Mouse (Mus musculus) inflammation-experienced regulatory T-cells (primary cell): ENCODE measurements around the gene Klhl34. TPM values are rescaled to one million over a fixed set of nuclear protein-coding genes. Genes with fewer than 3 reads are reported as not detected.

Experiments used
- polyA plus RNA-seq, 2 experiments: library from polyadenylated mRNA; unstranded; fragments of 100-300 nt; shearing (Covaris generic); gene quantifications; one replicate each; pipeline ENCODE4 v1.2.1; 2017

Klhl34 gene
- not detected for polyA plus RNA-seq

DNA sequence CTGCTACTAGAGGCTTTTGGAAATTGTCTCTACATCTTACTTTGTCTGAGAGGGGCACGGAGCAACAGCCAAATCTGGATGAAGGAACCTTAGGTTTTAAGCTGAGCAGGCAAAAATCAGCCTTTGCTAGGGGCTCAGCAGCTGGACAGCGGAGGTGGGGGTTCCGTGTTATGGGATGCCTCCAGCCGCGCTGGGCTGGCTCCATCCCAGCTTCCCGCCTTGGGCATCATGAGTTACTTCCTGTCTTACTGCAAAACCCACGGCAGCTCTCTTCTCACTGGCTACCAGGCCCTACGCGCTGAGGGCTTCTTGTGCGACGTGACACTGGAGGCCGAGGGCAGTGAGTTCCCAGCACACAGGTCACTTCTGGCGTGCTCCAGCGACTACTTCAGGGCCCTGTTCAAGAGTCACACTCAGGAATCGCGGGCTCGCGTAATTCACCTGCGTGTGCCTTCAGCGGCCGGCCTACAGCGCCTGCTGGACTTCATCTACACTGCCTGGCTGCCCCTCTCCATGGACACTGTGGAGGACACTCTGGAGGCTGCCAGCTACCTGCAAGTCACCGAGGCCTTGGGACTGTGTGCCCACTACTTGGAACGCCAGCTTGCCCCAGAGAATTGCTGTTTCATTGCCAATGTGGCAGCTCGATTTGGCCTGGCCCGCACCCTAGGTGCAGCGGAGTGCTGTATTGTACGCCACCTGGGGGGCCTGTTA is at the start of gene Klhl34:
Gene Klhl34, plus strand, starts transcription at position 229 of the 714 bp plus-strand sequence.

Other genes with a start within 250 kb of the Klhl34 start
- gene Yy2, start 249.4 kb upstream of the Klhl34 start, polyA plus RNA-seq, result 1 to 10 TPM; 1.5 to 4.0 TPM
- gene Mbtps2, start 219.7 kb upstream of the Klhl34 start, polyA plus RNA-seq, result 10 to 100 TPM; 11.8 to 14.0 TPM
- not detected for gene Smpx, start 119.5 kb upstream of the Klhl34 start, polyA plus RNA-seq
- not detected for gene Cnksr2, start 224.9 kb downstream of the Klhl34 start, polyA plus RNA-seq